Mouse (Mus musculus) heart, adult 2 months (tissue): Measurements from ENCODE around the gene Dlg4. TPM values are rescaled to one million over a fixed set of nuclear protein-coding genes. Genes with fewer than 3 reads are reported as not detected.

ENCODE experiments used
- DNase-seq, 2 experiments: peaks; one replicate each; pipeline ENCODE4 v3.0.0; 2021
- H3K27ac ChIP-seq: fragments of 200-600 bp; 2 replicates; pipeline ENCODE4 v1.8.1; 2022
- H3K27me3 ChIP-seq: fragments of 200-500 bp; 2 replicates; pipeline ENCODE4 v1.6.1; 2012; ENCODE audit warnings: mild to moderate bottlenecking, low read length, inconsistent platforms, mixed read lengths; ENCODE audit not compliant: control insufficient read depth, insufficient read depth
- H3K36me3 ChIP-seq: fragments of 200-500 bp; 2 replicates; pipeline ENCODE4 v1.6.1; 2012; ENCODE audit warnings: low read length, inconsistent platforms; ENCODE audit not compliant: control insufficient read depth, insufficient read depth
- H3K4me1 ChIP-seq: fragments of 200-500 bp; 2 replicates; pipeline ENCODE4 v1.6.1; 2011; ENCODE audit warnings: low read length; ENCODE audit not compliant: control insufficient read depth, insufficient read depth
- H3K4me3 ChIP-seq: fragments of 200-600 bp; 2 replicates; pipeline ENCODE4 v1.8.1; 2022
- H3K79me2 ChIP-seq: fragments of 200-500 bp; replicated peaks from 2 replicates; pipeline ENCODE4 v1.6.1; 2012; ENCODE audit warnings: mild to moderate bottlenecking, inconsistent platforms, low read length, moderate library complexity, mixed read lengths; ENCODE audit not compliant: control insufficient read depth, insufficient read depth
- H3K9ac ChIP-seq: fragments of 200-500 bp; 2 replicates; pipeline ENCODE4 v1.6.1; 2012; ENCODE audit warnings: low read depth, mild to moderate bottlenecking, control low read depth, inconsistent platforms, low read length, mixed read lengths
- CTCF ChIP-seq: fragments of 200-600 bp; IDR thresholded peaks from 2 replicates; pipeline ENCODE4 v1.8.1; 2022; ENCODE audit warnings: antibody characterized with exemption, mild to moderate bottlenecking, moderate library complexity
- EP300 ChIP-seq: fragments of 200-500 bp; IDR thresholded peaks from 2 replicates; pipeline ENCODE4 v1.6.1; 2011; ENCODE audit warnings: low read depth, low read length, control low read depth; ENCODE audit not compliant: insufficient read depth
- POLR2A ChIP-seq: fragments of 200-500 bp; IDR thresholded peaks from 2 replicates; pipeline ENCODE4 v1.6.1; 2011; ENCODE audit warnings: mild to moderate bottlenecking, low read depth, low read length, control low read depth; ENCODE audit not compliant: insufficient read depth
- WGBS: fragments of 180-500 bp; shearing (Covaris S2); methylation state at CpG from one replicate; pipeline ENCODE4 v1.1.7; 2018; 5-methylcytosine and 5-hydroxymethylcytosine counted together
- intact Hi-C: fragments of 180-260 bp; cut with DNase I; formaldehyde crosslinking; loops from one replicate; pipeline ENCODE4 v1.15.1; 2025
- polyA plus RNA-seq: library from polyadenylated mRNA; depleted of rRNA; stranded (reverse); fragments of >200 nt; gene quantifications from 2 replicates; pipeline ENCODE4 v1.2.3, GENCODE M21; 2012
- total RNA-seq, 2 experiments: library from RNA; stranded (reverse); gene quantifications; 2 replicates each; pipeline ENCODE4 v1.2.3; 2021

Gene Dlg4
- total and polyA plus RNA-seq, 3 experiments: 5.2 to 6.9 (median 5.7) TPM

DNA sequence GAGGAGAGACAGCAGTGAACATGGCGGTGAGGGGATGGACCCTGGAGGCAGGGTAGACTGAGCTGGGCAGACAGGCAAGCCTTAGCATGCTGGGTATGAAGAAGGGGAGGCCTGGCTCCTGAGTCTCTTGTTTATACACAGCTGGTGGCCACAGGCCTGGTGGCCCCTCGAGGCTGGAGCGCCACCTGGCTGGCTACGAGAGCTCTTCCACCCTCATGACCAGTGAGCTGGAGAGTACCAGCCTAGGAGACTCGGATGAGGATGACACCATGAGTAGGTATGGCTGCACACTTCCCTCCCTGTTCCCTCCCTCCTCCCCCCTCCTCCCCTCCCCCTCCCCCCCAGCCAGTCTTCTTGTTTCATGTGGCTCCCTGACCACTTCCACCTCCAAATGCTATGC is 11.2 kb upstream of the Dlg4 start:
- Histone ChIP-seq H3K27me3 (no peaks in the 10 kb centered on the region), H3K27ac (no peak overlapping the region), H3K9ac (no peak overlapping the region), H3K36me3 (no peaks in the 10 kb centered on the region), H3K79me2 (peaks cover 3% of the 10 kb centered on the region), H3K4me1 (peaks cover 1% of the 10 kb centered on the region), H3K4me3 (no peak overlapping the region)
- intact Hi-C loops: no loop called here
- TF ChIP-seq CTCF: peak; percentile 53
- no peak for TF ChIP-seq POLR2A
- no peak for DNase-seq
- WGBS: 62% methylated on average over 5 of the region's 5 CpGs

DNA sequence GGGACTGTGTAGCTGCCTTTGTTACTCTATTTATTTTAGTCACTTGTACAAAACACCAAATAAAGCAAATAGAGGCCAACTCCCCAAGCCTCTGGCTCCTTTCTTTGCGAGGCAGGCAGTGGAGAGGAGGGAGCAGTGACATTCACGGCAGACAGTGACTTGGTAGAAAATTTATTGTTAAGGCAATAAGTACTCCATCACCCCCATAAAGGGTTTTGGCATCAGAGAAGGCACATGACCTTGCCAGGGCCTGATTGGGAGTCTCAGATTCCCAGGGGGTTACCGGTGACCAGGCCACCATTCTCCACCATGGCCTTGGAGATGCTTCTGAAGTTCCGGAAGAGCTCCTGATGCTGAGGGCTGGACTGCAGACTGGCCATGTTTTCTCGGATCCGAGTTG is 6.7 kb upstream of the Dlg4 start:
- no peaks in the 10 kb centered on the region for H3K79me2 ChIP-seq
- no peaks in the 10 kb centered on the region for H3K36me3 ChIP-seq
- WGBS: 81% methylated on average over 6 of the region's 6 CpGs
- no peaks in the 10 kb centered on the region for H3K27me3 ChIP-seq
- H3K27ac ChIP-seq: no peak overlapping the region
- peaks cover 5% of the 10 kb centered on the region for H3K4me1 ChIP-seq
- TF ChIP-seq CTCF: no peak
- TF ChIP-seq POLR2A: no peak
- TF ChIP-seq EP300: no peak
- DNase-seq: no peak
- H3K4me3 ChIP-seq: no peak overlapping the region
- no peak overlapping the region for H3K9ac ChIP-seq
- intact Hi-C loops: no loop called here

DNA sequence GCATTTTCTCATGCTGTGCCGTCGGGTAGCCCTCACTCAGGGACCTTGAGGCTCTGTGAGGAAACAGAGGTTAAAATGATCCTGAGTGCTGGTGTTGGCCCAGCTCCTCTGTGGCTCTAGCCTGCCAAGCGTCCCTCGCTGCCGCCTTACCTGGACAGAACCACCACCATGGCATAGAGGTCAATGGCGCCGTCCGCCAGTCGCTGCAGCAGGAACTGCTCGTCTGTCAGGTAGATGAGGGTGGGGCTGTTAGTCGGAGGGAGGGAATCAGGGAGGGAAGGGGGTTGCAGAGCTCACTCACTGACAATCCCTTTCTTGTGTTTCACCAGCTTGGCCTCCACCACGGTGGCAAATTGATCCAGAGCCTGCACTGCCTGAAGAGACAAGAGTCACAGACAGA is 6.2 kb upstream of the Dlg4 start:
- Histone ChIP-seq H3K79me2 (no peaks in the 10 kb centered on the region), H3K36me3 (no peaks in the 10 kb centered on the region), H3K27me3 (no peaks in the 10 kb centered on the region), H3K27ac (no peak overlapping the region), H3K9ac (no peak overlapping the region), H3K4me1 (peaks cover 5% of the 10 kb centered on the region), H3K4me3 (no peak overlapping the region)
- WGBS: 69% methylated on average over 12 of the region's 12 CpGs
- TF ChIP-seq CTCF (no peak), POLR2A (no peak), EP300 (no peak)
- intact Hi-C loops: no loop called here
- no peak for DNase-seq

DNA sequence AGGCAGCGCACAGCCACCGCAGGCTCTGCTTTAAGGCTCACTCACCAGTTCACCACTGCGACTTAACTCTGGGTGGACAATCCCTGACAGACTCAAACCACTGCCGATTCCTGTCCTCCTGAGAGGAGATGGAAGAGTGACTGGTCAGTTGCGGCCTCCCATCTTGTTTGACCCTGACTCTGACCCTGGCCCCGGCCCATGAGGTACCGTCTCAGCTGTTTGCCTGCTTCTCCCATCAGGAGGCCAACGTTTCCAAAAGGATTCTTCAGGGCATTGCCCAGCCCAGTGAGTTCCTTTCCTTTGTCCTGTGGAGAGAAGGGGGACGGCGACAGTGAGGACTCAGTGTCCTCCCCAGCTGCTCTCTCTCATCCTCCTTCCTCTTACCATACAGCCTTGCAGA is 5.8 kb upstream of the Dlg4 start:
- no peak overlapping the region for H3K4me3 ChIP-seq
- H3K27me3 ChIP-seq: no peaks in the 10 kb centered on the region
- no peaks in the 10 kb centered on the region for H3K36me3 ChIP-seq
- 86% methylated on average over 10 of the region's 10 CpGs for WGBS
- TF ChIP-seq POLR2A (no peak), EP300 (no peak), CTCF (no peak)
- intact Hi-C loops: no loop called here
- DNase-seq: no peak
- peaks cover 5% of the 10 kb centered on the region for H3K4me1 ChIP-seq
- no peak overlapping the region for H3K9ac ChIP-seq
- H3K27ac ChIP-seq: no peak overlapping the region
- H3K79me2 ChIP-seq: no peaks in the 10 kb centered on the region

DNA sequence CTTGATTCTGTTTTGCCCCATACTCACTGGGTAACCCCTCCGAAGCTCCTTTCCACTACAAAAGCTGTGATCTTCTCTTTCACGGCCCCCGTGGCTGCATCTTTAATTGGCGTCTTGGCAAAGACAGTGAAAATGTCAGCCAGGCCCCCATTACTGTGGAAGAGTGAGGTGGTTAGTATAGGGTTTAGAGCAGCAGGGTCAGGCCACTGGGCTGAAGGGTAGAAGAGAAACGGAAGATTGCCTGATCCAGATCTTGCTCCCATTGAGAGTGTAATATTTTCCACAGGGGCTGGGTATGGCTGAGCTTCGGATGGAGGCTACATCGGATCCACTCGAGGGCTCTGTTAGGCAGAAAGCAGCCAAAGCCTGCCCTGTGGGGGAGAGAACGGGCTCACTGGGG is 3.8 kb upstream of the Dlg4 start:
- WGBS: 79% methylated on average over 9 of the region's 9 CpGs
- Histone ChIP-seq H3K79me2 (no peaks in the 10 kb centered on the region), H3K4me1 (peaks cover 5% of the 10 kb centered on the region), H3K27me3 (no peaks in the 10 kb centered on the region), H3K36me3 (no peaks in the 10 kb centered on the region), H3K9ac (no peak overlapping the region), H3K4me3 (no peak overlapping the region), H3K27ac (no peak overlapping the region)
- intact Hi-C loops: no loop called here
- DNase-seq: no peak
- TF ChIP-seq CTCF (no peak), EP300 (no peak), POLR2A (no peak)

DNA sequence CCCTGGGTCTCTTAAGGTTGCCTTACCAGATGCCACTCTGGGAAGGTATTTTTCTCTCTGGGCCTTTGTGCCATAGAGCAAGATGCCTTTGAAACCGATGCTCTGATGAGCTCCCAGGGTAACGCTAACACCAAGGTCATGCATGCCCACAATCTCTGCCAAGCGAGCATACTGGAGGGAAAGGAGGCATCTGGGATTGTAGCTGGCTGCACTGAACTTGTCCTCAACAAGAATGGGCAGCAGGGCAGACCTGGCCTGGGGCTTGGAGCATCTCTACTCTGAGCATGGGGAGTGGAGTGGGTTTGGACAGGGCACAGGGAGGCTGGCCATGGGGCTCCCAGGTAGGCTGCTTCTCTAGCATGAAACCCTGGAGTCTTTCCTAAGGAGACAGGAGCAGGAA is 3.3 kb upstream of the Dlg4 start:
- Histone ChIP-seq H3K27me3 (no peaks in the 10 kb centered on the region), H3K27ac (no peak overlapping the region), H3K4me3 (no peak overlapping the region), H3K36me3 (no peaks in the 10 kb centered on the region), H3K9ac (no peak overlapping the region), H3K79me2 (no peaks in the 10 kb centered on the region), H3K4me1 (peaks cover 5% of the 10 kb centered on the region)
- intact Hi-C loops: no loop called here
- 63% methylated on average over 3 of the region's 3 CpGs for WGBS
- TF ChIP-seq CTCF: no peak
- TF ChIP-seq EP300: no peak
- TF ChIP-seq POLR2A: no peak
- no peak for DNase-seq
